Mouse (Mus musculus) heart, embryonic 16.5 days (tissue): Measurements from ENCODE around the gene Mecom. TPM values are rescaled to one million over a fixed set of nuclear protein-coding genes. Genes with fewer than 3 reads are reported as not detected.
"Not testable (repeated sequence)": the region's sequence is repeated elsewhere in the genome, so short reads cannot be mapped to it uniquely, and the experiment has no call there.

ENCODE experiments used
- ATAC-seq: fragments of 200-750 bp; cut with Nextera tagmentation; replicated peaks from 2 replicates; pipeline ENCODE4 v1.8.0; 2017; ENCODE audit warnings: moderate number of reproducible peaks; ENCODE audit not compliant: insufficient read depth, low FRiP score; ENCODE audit errors: extremely low read depth
- H3K27ac ChIP-seq: fragments of 300-500 bp; sonication (generic); 2 replicates; pipeline ENCODE4 v1.5.1; 2014; ENCODE audit warnings: mild to moderate bottlenecking, low read length, control low read depth, moderate library complexity
- H3K27me3 ChIP-seq: fragments of 300-500 bp; sonication (generic); 2 replicates; pipeline ENCODE4 v1.6.1; 2014; ENCODE audit warnings: low read length, mixed read lengths; ENCODE audit not compliant: control insufficient read depth, insufficient read depth
- H3K36me3 ChIP-seq: fragments of 300-500 bp; sonication (generic); 2 replicates; pipeline ENCODE4 v1.6.1; 2014; ENCODE audit not compliant: control insufficient read depth, insufficient read depth
- H3K4me1 ChIP-seq: fragments of 300-500 bp; sonication (generic); 2 replicates; pipeline ENCODE4 v1.6.1; 2014; ENCODE audit warnings: low read length, mixed read lengths; ENCODE audit not compliant: control insufficient read depth, insufficient read depth
- H3K4me2 ChIP-seq: fragments of 300-500 bp; sonication (generic); 2 replicates; pipeline ENCODE4 v1.6.1; 2014; ENCODE audit warnings: low read depth, mild to moderate bottlenecking, control low read depth, low read length
- H3K4me3 ChIP-seq: fragments of 300-500 bp; sonication (generic); 2 replicates; pipeline ENCODE4 v1.5.1; 2014; ENCODE audit warnings: mild to moderate bottlenecking, control low read depth, low read length
- H3K9ac ChIP-seq: fragments of 300-500 bp; sonication (generic); 2 replicates; pipeline ENCODE4 v1.6.1; 2014; ENCODE audit warnings: low read length, control low read depth
- H3K9me3 ChIP-seq: fragments of 300-500 bp; sonication (generic); replicated peaks from 2 replicates; pipeline ENCODE4 v1.6.1; 2016; ENCODE audit warnings: low read length; ENCODE audit not compliant: control insufficient read depth
- WGBS: fragments of 180-500 bp; shearing (Covaris S2); extraction: QIAGEN DNeasy Blood & Tissue Kit; methylation state at CpG from one replicate; pipeline ENCODE4 v1.1.7; 2014; 5-methylcytosine and 5-hydroxymethylcytosine counted together
- polyA plus RNA-seq: library from polyadenylated mRNA; unstranded; fragments of >200 nt; fragmentation: Nextera tagmentation; extraction: Ambion mirVana; gene quantifications from 2 replicates; pipeline ENCODE4 v1.2.1, GENCODE M21; 2015

Gene Mecom
- polyA plus RNA-seq, 1 experiment from 2014 or later, result 12.7 TPM

GRCm38 (mm10) chr3:30239416-30239815 is 308.4 kb downstream of the Mecom start:
- Histone ChIP-seq H3K9ac (no peak overlapping the region), H3K36me3 (no peaks in the 10 kb centered on the region), H3K4me3 (no peak overlapping the region), H3K4me1 (peaks cover 7% of the 10 kb centered on the region), H3K27ac (no peak overlapping the region), H3K9me3 (0 out of 2 replicates have a peak, but pooled peaks cover 2% of the 10 kb centered on the region), H3K27me3 (no peaks in the 10 kb centered on the region), H3K4me2 (no peak overlapping the region)
- 70% methylated on average over 1 of the region's 1 CpGs for WGBS
- ATAC-seq, result no peak

GRCm38 (mm10) chr3:30237493-30237892 is 310.3 kb downstream of the Mecom start:
- Histone ChIP-seq H3K9me3 (0 out of 2 replicates have a peak, but pooled peaks cover 2% of the 10 kb centered on the region), H3K4me3 (no peak overlapping the region), H3K4me2 (no peak overlapping the region), H3K4me1 (no peaks in the 10 kb centered on the region), H3K9ac (no peak overlapping the region), H3K36me3 (no peaks in the 10 kb centered on the region), H3K27ac (no peak overlapping the region), H3K27me3 (no peaks in the 10 kb centered on the region)
- WGBS, result 78% methylated on average over 5 of the region's 5 CpGs
- ATAC-seq, result no peak

DNA sequence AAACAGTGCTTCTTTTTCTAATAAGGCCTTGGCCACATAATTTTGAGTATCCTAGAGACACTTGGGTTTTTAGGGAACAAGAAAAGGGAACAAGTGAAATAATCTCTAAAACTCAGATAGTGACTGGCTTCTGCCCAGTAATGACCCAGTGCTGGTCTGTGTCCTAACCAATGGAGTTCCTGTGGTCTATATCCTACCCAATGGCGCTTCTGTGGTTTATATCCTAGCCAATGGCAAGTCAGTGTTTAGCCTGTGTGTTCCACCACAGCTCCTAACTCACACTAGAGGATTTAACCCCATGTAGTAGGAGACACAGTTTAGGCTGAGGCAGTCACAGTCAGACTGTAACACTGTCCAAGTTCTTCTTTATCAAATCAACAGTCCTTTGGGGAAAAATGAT is 313.8 kb downstream of the Mecom start:
- H3K4me1 ChIP-seq, result no peaks in the 10 kb centered on the region
- H3K27ac ChIP-seq, result no peak overlapping the region

GRCm38 (mm10) chr3:30227964-30228670 is 319.7 kb downstream of the Mecom start:
- Histone ChIP-seq H3K27me3 (no peaks in the 10 kb centered on the region), H3K36me3 (no peaks in the 10 kb centered on the region), H3K27ac (no peak overlapping the region), H3K9me3 (no peaks in the 10 kb centered on the region), H3K9ac (no peak overlapping the region), H3K4me3 (no peak overlapping the region), H3K4me1 (no peaks in the 10 kb centered on the region), H3K4me2 (no peak overlapping the region)
- 58% methylated on average over 12 of the region's 12 CpGs for WGBS
- ATAC-seq, result no peak

More for the DNA sequence above, 313.8 kb downstream of the Mecom start:
- H3K36me3 ChIP-seq, result no peaks in the 10 kb centered on the region
- H3K4me3 ChIP-seq, result no peak overlapping the region
- ATAC-seq, result no peak
- WGBS, result 79% methylated on average over 1 of the region's 1 CpGs
- H3K9ac ChIP-seq, result no peak overlapping the region
- no peaks in the 10 kb centered on the region for H3K27me3 ChIP-seq
- H3K4me2 ChIP-seq, result no peak overlapping the region
- 0 out of 2 replicates have a peak, but pooled peaks cover 2% of the 10 kb centered on the region for H3K9me3 ChIP-seq

DNA sequence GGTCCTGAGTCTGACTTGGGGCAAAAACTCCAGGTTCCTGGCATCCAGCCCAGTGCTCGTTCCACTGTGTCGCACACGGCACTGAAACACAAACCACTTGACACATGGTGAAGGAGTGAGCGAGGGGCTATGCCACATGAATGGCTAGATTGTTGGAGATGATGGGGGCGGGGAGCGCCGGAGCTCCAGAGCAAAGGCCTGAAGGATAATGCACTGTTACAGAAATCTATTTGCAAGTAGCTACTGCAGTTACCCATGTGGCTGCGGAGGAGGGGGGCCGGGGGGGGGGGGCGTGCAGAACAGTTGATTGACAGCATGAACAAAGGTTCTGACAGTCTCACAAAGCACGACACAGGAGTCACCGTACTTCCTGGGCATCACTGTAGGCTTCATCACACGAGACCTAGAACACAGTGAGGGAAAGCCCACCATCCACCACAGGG is 320.9 kb downstream of the Mecom start:
- ATAC-seq, result no peak
- no peaks in the 10 kb centered on the region for H3K27me3 ChIP-seq
- H3K9ac ChIP-seq, result no peak overlapping the region
- no peaks in the 10 kb centered on the region for H3K36me3 ChIP-seq
- H3K27ac ChIP-seq, result no peak overlapping the region
- no peaks in the 10 kb centered on the region for H3K9me3 ChIP-seq
- no peak overlapping the region for H3K4me3 ChIP-seq
- 45% methylated on average over 13 of the region's 13 CpGs for WGBS
- no peak overlapping the region for H3K4me2 ChIP-seq
- H3K4me1 ChIP-seq, result no peaks in the 10 kb centered on the region

DNA sequence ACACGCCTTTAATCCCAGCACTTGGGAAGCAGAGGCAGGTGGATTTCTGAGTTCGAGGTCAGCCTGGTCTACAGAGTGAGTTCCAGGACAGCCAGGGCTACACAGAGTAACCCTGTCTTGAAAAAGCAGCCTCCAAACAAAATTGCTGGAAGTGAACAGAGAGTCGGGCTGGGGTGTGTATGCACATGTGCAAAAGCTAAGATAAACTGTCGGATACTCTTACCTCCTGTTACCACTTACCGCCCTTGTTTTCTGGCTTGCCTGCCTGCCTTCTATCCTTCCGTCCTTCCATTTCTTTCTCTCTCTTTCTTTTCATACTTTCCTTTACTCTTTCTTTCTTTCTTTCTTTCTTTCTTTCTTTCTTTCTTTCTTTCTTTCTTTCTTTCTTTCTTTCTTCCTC is 322.6 kb downstream of the Mecom start:
- WGBS, result 73% methylated on average over 6 of the region's 6 CpGs
- H3K4me3 ChIP-seq, H3K9me3 ChIP-seq, H3K27ac ChIP-seq, H3K36me3 ChIP-seq, H3K4me1 ChIP-seq, H3K27me3 ChIP-seq, H3K9ac ChIP-seq, H3K4me2 ChIP-seq, ATAC-seq: not testable (repeated sequence)

GRCm38 (mm10) chr3:30220701-30221412 is 327.0 kb downstream of the Mecom start:
- no peaks in the 10 kb centered on the region for H3K9me3 ChIP-seq
- no peak overlapping the region for H3K9ac ChIP-seq
- H3K4me2 ChIP-seq, result no peak overlapping the region
- H3K27ac ChIP-seq, result no peak overlapping the region
- no peaks in the 10 kb centered on the region for H3K36me3 ChIP-seq
- no peak for ATAC-seq
- H3K4me3 ChIP-seq, result no peak overlapping the region
- peaks cover 4% of the 10 kb centered on the region; the same call in 1 of the 2 replicates for H3K4me1 ChIP-seq
- H3K27me3 ChIP-seq, result no peaks in the 10 kb centered on the region
- WGBS, result 75% methylated on average over 19 of the region's 19 CpGs

DNA sequence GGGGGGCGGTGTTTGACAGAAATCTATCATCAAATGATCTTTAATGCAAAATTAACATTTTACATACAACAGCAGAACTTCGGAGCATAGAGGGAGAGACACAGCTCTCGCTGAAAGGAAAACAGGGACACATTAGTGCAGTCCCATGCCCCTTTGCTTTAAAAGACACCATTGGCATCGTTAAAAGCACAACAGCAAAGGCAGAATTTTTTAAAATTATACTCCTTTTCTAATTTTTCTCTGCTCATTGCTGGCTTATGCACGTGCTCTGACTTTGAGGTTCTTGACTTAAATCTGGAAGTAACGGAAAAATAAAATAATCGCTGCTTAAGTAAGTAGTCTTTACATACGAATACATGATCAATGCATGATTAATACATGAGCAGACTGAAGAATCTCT is 327.9 kb downstream of the Mecom start:
- peaks cover 4% of the 10 kb centered on the region; the same call in 1 of the 2 replicates for H3K4me1 ChIP-seq
- H3K27ac ChIP-seq, result no peak overlapping the region
- 45% methylated on average over 8 of the region's 8 CpGs for WGBS

More for the DNA sequence above, 327.9 kb downstream of the Mecom start:
- no peaks in the 10 kb centered on the region for H3K36me3 ChIP-seq
- no peaks in the 10 kb centered on the region for H3K27me3 ChIP-seq
- peak overlapping the region; percentile 51 for H3K9ac ChIP-seq
- peak overlapping the region; percentile 47 for H3K4me3 ChIP-seq
- peak overlapping the region; percentile 74 for H3K4me2 ChIP-seq
- no peak for ATAC-seq
- H3K9me3 ChIP-seq, result no peaks in the 10 kb centered on the region
